Mouse (Mus musculus) forebrain, embryonic 16.5 days (tissue): Measurements from ENCODE around the gene Ralgps2. TPM values are rescaled to one million over a fixed set of nuclear protein-coding genes. Genes with fewer than 3 reads are reported as not detected.

Experiments
- ATAC-seq: fragments of 200-750 bp; cut with Nextera tagmentation; 2 replicates; pipeline ENCODE4 v1.8.0; 2017; ENCODE audit warnings: mild to moderate bottlenecking, moderate library complexity
- H3K27ac ChIP-seq: fragments of 300-500 bp; sonication (generic); 2 replicates; pipeline ENCODE4 v1.5.1; 2014; ENCODE audit warnings: low read length, control low read depth
- H3K27me3 ChIP-seq: fragments of 300-500 bp; sonication (generic); replicated peaks from 2 replicates; pipeline ENCODE4 v1.6.1; 2014; ENCODE audit warnings: low read length; ENCODE audit not compliant: control insufficient read depth, insufficient read depth
- H3K36me3 ChIP-seq: fragments of 300-500 bp; sonication (generic); 2 replicates; pipeline ENCODE4 v1.6.1; 2014; ENCODE audit not compliant: control insufficient read depth, insufficient read depth
- H3K4me1 ChIP-seq: fragments of 300-500 bp; sonication (generic); replicated peaks from 2 replicates; pipeline ENCODE4 v1.6.1; 2014; ENCODE audit warnings: low read length; ENCODE audit not compliant: control insufficient read depth, insufficient read depth
- H3K4me2 ChIP-seq: fragments of 300-500 bp; sonication (generic); 2 replicates; pipeline ENCODE4 v1.6.1; 2014; ENCODE audit warnings: mild to moderate bottlenecking, low read length, control low read depth
- H3K4me3 ChIP-seq: fragments of 300-500 bp; sonication (generic); replicated peaks from 2 replicates; pipeline ENCODE4 v1.5.1; 2014; ENCODE audit warnings: mild to moderate bottlenecking, low read length, control low read depth
- H3K9ac ChIP-seq: fragments of 300-500 bp; sonication (generic); replicated peaks from 2 replicates; pipeline ENCODE4 v1.6.1; 2014; ENCODE audit warnings: low read depth, low read length, control low read depth
- H3K9me3 ChIP-seq: fragments of 300-500 bp; sonication (generic); 2 replicates; pipeline ENCODE4 v1.6.1; 2016; ENCODE audit warnings: low read length; ENCODE audit not compliant: control insufficient read depth
- WGBS: fragments of 180-500 bp; shearing (Covaris S2); extraction: QIAGEN DNeasy Blood & Tissue Kit; methylation state at CpG from one replicate; pipeline ENCODE4 v1.1.7; 2014; 5-methylcytosine and 5-hydroxymethylcytosine counted together
- polyA plus RNA-seq: library from polyadenylated mRNA; unstranded; fragments of >200 nt; fragmentation: Nextera tagmentation; extraction: Ambion mirVana; gene quantifications from 2 replicates; pipeline ENCODE4 v1.2.1, GENCODE M21; 2015

The Ralgps2 gene
- polyA plus RNA-seq, 1 experiment from 2014 or later, result 135 TPM

DNA sequence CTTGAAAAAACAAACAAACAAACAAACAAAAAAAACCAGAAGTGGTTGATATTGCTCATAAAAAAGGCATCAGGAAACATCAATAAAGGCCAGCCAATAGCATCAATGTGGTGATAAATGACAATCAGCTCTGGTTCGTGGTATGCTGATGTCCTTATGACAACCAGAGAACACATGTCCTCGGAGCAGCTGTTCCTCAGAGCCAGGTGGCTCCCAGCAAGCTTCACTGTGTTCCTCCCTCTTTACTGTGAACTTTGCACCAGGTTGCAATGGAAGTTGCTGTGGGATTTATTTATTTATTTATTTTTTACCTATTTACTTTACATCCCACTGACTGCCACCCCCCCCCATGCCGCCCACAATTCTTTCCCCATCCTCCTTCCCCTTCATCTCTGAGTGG, 17.9 kb upstream of the Ralgps2 start:
- H3K4me1 ChIP-seq, result peaks cover 3% of the 10 kb centered on the region; the same call in 1 of the 2 replicates
- H3K36me3 ChIP-seq, result no peaks in the 10 kb centered on the region
- WGBS, result 90% methylated on average over 3 of the region's 3 CpGs
- H3K9ac ChIP-seq, result no peak overlapping the region
- no peaks in the 10 kb centered on the region for H3K27me3 ChIP-seq
- ATAC-seq, result no peak
- no peak overlapping the region for H3K4me2 ChIP-seq
- no peaks in the 10 kb centered on the region for H3K9me3 ChIP-seq
- no peak overlapping the region for H3K27ac ChIP-seq
- H3K4me3 ChIP-seq, result no peak overlapping the region

GRCm38 (mm10) chr1:156955926-156956760, 16.7 kb upstream of the Ralgps2 start:
- no peak overlapping the region for H3K27ac ChIP-seq
- H3K4me2 ChIP-seq, result no peak overlapping the region
- WGBS, result 69% methylated on average over 17 of the region's 17 CpGs
- H3K4me3 ChIP-seq, result no peak overlapping the region
- no peaks in the 10 kb centered on the region for H3K27me3 ChIP-seq
- ATAC-seq, result no peak
- H3K9ac ChIP-seq, result no peak overlapping the region
- H3K9me3 ChIP-seq, result no peaks in the 10 kb centered on the region
- H3K36me3 ChIP-seq, result no peaks in the 10 kb centered on the region
- H3K4me1 ChIP-seq, result no peaks in the 10 kb centered on the region

- WGBS, result 97% methylated on average over 12 of the region's 12 CpGs
These were observed 14.8 kb upstream of the Ralgps2 start for GRCm38 (mm10) chr1:156954216-156954615.

GRCm38 (mm10) chr1:156950354-156950753, 10.9 kb upstream of the Ralgps2 start:
- 61% methylated on average over 5 of the region's 5 CpGs for WGBS
- no peak overlapping the region for H3K9ac ChIP-seq
- no peaks in the 10 kb centered on the region for H3K27me3 ChIP-seq
- H3K9me3 ChIP-seq, result no peaks in the 10 kb centered on the region
- H3K4me2 ChIP-seq, result no peak overlapping the region
- no peaks in the 10 kb centered on the region for H3K4me1 ChIP-seq
- no peak overlapping the region for H3K27ac ChIP-seq
- ATAC-seq, result no peak
- H3K36me3 ChIP-seq, result no peaks in the 10 kb centered on the region
- no peak overlapping the region for H3K4me3 ChIP-seq

More at GRCm38 (mm10) chr1:156954216-156954615, 14.8 kb upstream of the Ralgps2 start:
- no peak overlapping the region for H3K4me2 ChIP-seq
- no peak overlapping the region for H3K4me3 ChIP-seq
- no peaks in the 10 kb centered on the region for H3K36me3 ChIP-seq
- H3K9me3 ChIP-seq, result no peaks in the 10 kb centered on the region
- H3K27ac ChIP-seq, result no peak overlapping the region
- H3K4me1 ChIP-seq, result no peaks in the 10 kb centered on the region
- H3K9ac ChIP-seq, result no peak overlapping the region
- no peaks in the 10 kb centered on the region for H3K27me3 ChIP-seq
- no peak for ATAC-seq

- no peak overlapping the region for H3K27ac ChIP-seq
- H3K9ac ChIP-seq, result no peak overlapping the region
- peak overlapping the region; percentile 82 for H3K4me2 ChIP-seq
- H3K4me1 ChIP-seq, result peaks cover 18% of the 10 kb centered on the region
- no peak overlapping the region; the same call in 1 of the 2 replicates for H3K4me3 ChIP-seq
- WGBS, result 36% methylated on average over 7 of the region's 7 CpGs
- no peak for ATAC-seq
- no peaks in the 10 kb centered on the region for H3K27me3 ChIP-seq
- H3K9me3 ChIP-seq, result no peaks in the 10 kb centered on the region
- no peaks in the 10 kb centered on the region for H3K36me3 ChIP-seq
These were observed 1.2 kb upstream of the Ralgps2 start for GRCm38 (mm10) chr1:156940584-156940983.

GRCm38 (mm10) chr1:156940142-156940522, 706 bp upstream of the Ralgps2 start:
- no peaks in the 10 kb centered on the region for H3K9me3 ChIP-seq
- H3K4me1 ChIP-seq, result peaks cover 18% of the 10 kb centered on the region
- 4% methylated on average over 8 of the region's 8 CpGs for WGBS
- no peak for ATAC-seq
- peak overlapping the region; percentile 95 for H3K9ac ChIP-seq
- H3K27ac ChIP-seq, result peak overlapping the region; percentile 97
- no peaks in the 10 kb centered on the region for H3K27me3 ChIP-seq
- H3K4me2 ChIP-seq, result peak overlapping the region; percentile 82
- H3K4me3 ChIP-seq, result peak overlapping the region; percentile 88
- no peaks in the 10 kb centered on the region for H3K36me3 ChIP-seq

- Histone ChIP-seq H3K4me2 (peak overlapping the region; percentile 82), H3K36me3 (no peaks in the 10 kb centered on the region), H3K4me3 (peak overlapping the region; percentile 88), H3K4me1 (peaks cover 18% of the 10 kb centered on the region), H3K9ac (peak overlapping the region; percentile 95), H3K27ac (peak overlapping the region; percentile 97), H3K9me3 (no peaks in the 10 kb centered on the region), H3K27me3 (no peaks in the 10 kb centered on the region)
- under 1% methylated on average over 50 of the region's 51 CpGs for WGBS
- peak; percentile 94 for ATAC-seq
These were observed 652 bp downstream of the Ralgps2 start for GRCm38 (mm10) chr1:156938705-156939242.

- Histone ChIP-seq H3K4me3 (peak overlapping the region; percentile 28), H3K4me1 (peaks cover 18% of the 10 kb centered on the region), H3K27ac (no peak overlapping the region), H3K27me3 (no peaks in the 10 kb centered on the region), H3K36me3 (no peaks in the 10 kb centered on the region), H3K9ac (no peak overlapping the region), H3K4me2 (peak overlapping the region; percentile 33), H3K9me3 (no peaks in the 10 kb centered on the region)
- 78% methylated on average over 7 of the region's 7 CpGs for WGBS
- no peak for ATAC-seq
These were observed 2.0 kb downstream of the Ralgps2 start for GRCm38 (mm10) chr1:156937436-156937835.

- H3K4me2 ChIP-seq, result no peak overlapping the region
- 92% methylated on average over 7 of the region's 7 CpGs for WGBS
These were observed 5.7 kb downstream of the Ralgps2 start for GRCm38 (mm10) chr1:156933712-156934111.

More at GRCm38 (mm10) chr1:156933712-156934111, 5.7 kb downstream of the Ralgps2 start:
- Histone ChIP-seq H3K27me3 (no peaks in the 10 kb centered on the region), H3K4me3 (no peak overlapping the region), H3K36me3 (no peaks in the 10 kb centered on the region), H3K9ac (no peak overlapping the region), H3K27ac (no peak overlapping the region), H3K4me1 (peaks cover 24% of the 10 kb centered on the region), H3K9me3 (no peaks in the 10 kb centered on the region)
- ATAC-seq, result no peak
